Mouse (Mus musculus) liver, embryonic 14.5 days (tissue): ENCODE measurements around the gene Hdac4.

Experiments used
- CTCF ChIP-seq: IDR thresholded peaks from 2 replicates; pipeline ENCODE4 v1.5.1; 2016; ENCODE audit warnings: antibody characterized with exemption, low read depth, control low read depth
- EP300 ChIP-seq: IDR thresholded peaks from 2 replicates; pipeline ENCODE4 v1.6.1; 2016; ENCODE audit warnings: antibody characterized with exemption, low read depth

- no peak for TF ChIP-seq CTCF
- TF ChIP-seq EP300, result no peak
Observed at GRCm38 (mm10) chr1:92038714-92039113, 156.8 kb downstream of the Hdac4 start.
